Mouse (Mus musculus): ENCODE measurements around the gene Ralgps2. TPM values are rescaled to one million over a fixed set of nuclear protein-coding genes. Genes with fewer than 3 reads are reported as not detected.
A peak's percentile ranks its signal among the peaks of the same experiment; 100 is the strongest.

Ralgps2 gene
- 7.8 TPM for polyA plus RNA-seq (2012; fragmentation: generic; extraction: Trizol)

GRCm38 (mm10) chr1:156939251-156940141 is at the start of gene Ralgps2:
TSS of gene Ralgps2 (minus strand) at chr1:156939626.
- Histone ChIP-seq H3K36me3 (ENCODE audit: control insufficient read depth, insufficient read depth) (no peaks in the 10 kb centered on the region), H3K79me2 (ENCODE audit: control insufficient read depth, insufficient read depth) (no peaks in the 10 kb centered on the region), H3K4me3 (peak within 1 kb of the TSS; percentile 38), H3K27me3 (ENCODE audit: control insufficient read depth, insufficient read depth, insufficient read length) (no peaks in the 10 kb centered on the region), H3K4me2 (ENCODE audit: low read depth) (peak within 1 kb of the TSS; percentile 78), H3ac (ENCODE audit: control insufficient read depth, insufficient read length) (peak within 1 kb of the TSS; percentile 42)
- no peak for TF ChIP-seq TCF3 (IDR thresholded peaks at IDR 0.05; ENCODE audit: insufficient read length, low read depth)
- no peak for TF ChIP-seq TCF12 (IDR thresholded peaks at IDR 0.05; ENCODE audit: insufficient read depth, poor library complexity, severe bottlenecking)
- no peak for TF ChIP-seq MAX (IDR thresholded peaks at IDR 0.05; ENCODE audit: low read depth)
- no peak for TF ChIP-seq E2F4 (IDR thresholded peaks at IDR 0.05; ENCODE audit: insufficient read depth)
- TF ChIP-seq POLR2A (IDR thresholded peaks at IDR 0.05; ENCODE audit: insufficient read length, low read depth): no peak
- TF ChIP-seq USF1 (IDR thresholded peaks at IDR 0.05; ENCODE audit: low read depth): no peak
- peak in 2 of 3 experiments; percentile 1 to 24 for TF ChIP-seq MYOG (IDR thresholded peaks at IDR 0.05; ENCODE audit: control insufficient read depth in 1 of 3, insufficient read depth in 1 of 3, insufficient read length in 2 of 3, low read depth in 2 of 3)
- peak in 1 of 3 experiments; percentile 66 for TF ChIP-seq MYOD1 (IDR thresholded peaks at IDR 0.05; ENCODE audit: control insufficient read depth in 1 of 3, insufficient read length in 2 of 3, low read depth in 2 of 3)
- no peak for TF ChIP-seq SRF (IDR thresholded peaks at IDR 0.05; ENCODE audit: control insufficient read depth, insufficient read length, low read depth)

DNA sequence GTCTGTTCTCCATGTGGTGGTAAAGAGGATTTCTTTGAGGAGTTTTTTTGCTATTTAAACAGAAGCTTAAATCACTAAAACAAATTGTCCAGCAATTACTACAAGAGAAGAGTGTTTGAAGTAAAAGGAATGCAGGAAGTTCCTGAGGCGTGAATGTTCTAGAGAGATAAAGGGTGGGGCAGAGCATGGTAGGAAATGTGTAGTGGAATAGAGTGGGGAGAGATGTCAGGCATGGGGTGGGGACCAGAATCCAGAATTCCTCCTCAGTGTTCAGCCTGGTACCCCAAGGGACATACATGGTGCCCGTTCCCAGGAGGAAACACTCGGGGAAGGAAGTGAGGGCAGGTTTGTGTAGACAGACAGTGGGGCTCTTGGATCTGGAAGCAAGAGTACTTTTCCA is 48.1 kb upstream of the Ralgps2 start:
- no peaks in the 10 kb centered on the region for H3K79me2 ChIP-seq (ENCODE audit: control insufficient read depth, insufficient read depth)
- no peaks in the 10 kb centered on the region for H3K27me3 ChIP-seq (ENCODE audit: control insufficient read depth, insufficient read depth, insufficient read length)
- TF ChIP-seq MYOD1 (IDR thresholded peaks at IDR 0.05; ENCODE audit: control insufficient read depth in 1 of 3, insufficient read length in 2 of 3, low read depth in 2 of 3) (no peak), USF1 (IDR thresholded peaks at IDR 0.05; ENCODE audit: low read depth) (no peak), MYOG (IDR thresholded peaks at IDR 0.05; ENCODE audit: control insufficient read depth in 1 of 3, insufficient read depth in 1 of 3, insufficient read length in 2 of 3, low read depth in 2 of 3) (no peak), SRF (IDR thresholded peaks at IDR 0.05; ENCODE audit: control insufficient read depth, insufficient read length, low read depth) (no peak), TCF12 (IDR thresholded peaks at IDR 0.05; ENCODE audit: insufficient read depth, poor library complexity, severe bottlenecking) (no peak), POLR2A (IDR thresholded peaks at IDR 0.05; ENCODE audit: insufficient read length, low read depth) (no peak), MAX (IDR thresholded peaks at IDR 0.05; ENCODE audit: low read depth) (no peak), POLR2AphosphoS2 (IDR thresholded peaks at IDR 0.05; ENCODE audit: insufficient read length, low read depth) (no peak), REST (IDR thresholded peaks at IDR 0.05; ENCODE audit: insufficient read depth, insufficient read length) (no peak), CEBPB (IDR thresholded peaks at IDR 0.05; ENCODE audit: insufficient read depth, poor library complexity, severe bottlenecking) (no peak), TCF3 (IDR thresholded peaks at IDR 0.05; ENCODE audit: insufficient read length, low read depth) (no peak), E2F4 (IDR thresholded peaks at IDR 0.05; ENCODE audit: insufficient read depth) (no peak)
- no peak overlapping the region for H3ac ChIP-seq (ENCODE audit: control insufficient read depth, insufficient read length)
- H3K36me3 ChIP-seq (ENCODE audit: control insufficient read depth, insufficient read depth): no peaks in the 10 kb centered on the region
- no peak overlapping the region for H3K4me2 ChIP-seq (ENCODE audit: low read depth)
- H3K4me3 ChIP-seq: no peak overlapping the region

- Histone ChIP-seq H3ac (ENCODE audit: control insufficient read depth, insufficient read length) (no peak overlapping the region), H3K4me3 (no peak overlapping the region), H3K4me2 (ENCODE audit: low read depth) (no peak overlapping the region), H3K36me3 (ENCODE audit: control insufficient read depth, insufficient read depth) (no peaks in the 10 kb centered on the region), H3K79me2 (ENCODE audit: control insufficient read depth, insufficient read depth) (no peaks in the 10 kb centered on the region), H3K27me3 (ENCODE audit: control insufficient read depth, insufficient read depth, insufficient read length) (no peaks in the 10 kb centered on the region)
- no peak for TF ChIP-seq CEBPB (IDR thresholded peaks at IDR 0.05; ENCODE audit: insufficient read depth, poor library complexity, severe bottlenecking)
- TF ChIP-seq POLR2AphosphoS2 (IDR thresholded peaks at IDR 0.05; ENCODE audit: insufficient read length, low read depth): no peak
- TF ChIP-seq TCF3 (IDR thresholded peaks at IDR 0.05; ENCODE audit: insufficient read length, low read depth): no peak
- TF ChIP-seq USF1 (IDR thresholded peaks at IDR 0.05; ENCODE audit: low read depth): no peak
- TF ChIP-seq MAX (IDR thresholded peaks at IDR 0.05; ENCODE audit: low read depth): no peak
Observed at GRCm38 (mm10) chr1:156986641-156987345, 47.4 kb upstream of the Ralgps2 start.

- TF ChIP-seq POLR2AphosphoS2 (IDR thresholded peaks at IDR 0.05; ENCODE audit: insufficient read length, low read depth): no peak
- TF ChIP-seq CEBPB (IDR thresholded peaks at IDR 0.05; ENCODE audit: insufficient read depth, poor library complexity, severe bottlenecking): no peak
- no peak for TF ChIP-seq TCF12 (IDR thresholded peaks at IDR 0.05; ENCODE audit: insufficient read depth, poor library complexity, severe bottlenecking)
- TF ChIP-seq TCF3 (IDR thresholded peaks at IDR 0.05; ENCODE audit: insufficient read length, low read depth): no peak
- TF ChIP-seq POLR2A (IDR thresholded peaks at IDR 0.05; ENCODE audit: insufficient read length, low read depth): no peak
- TF ChIP-seq MAX (IDR thresholded peaks at IDR 0.05; ENCODE audit: low read depth): no peak
- no peak for TF ChIP-seq E2F4 (IDR thresholded peaks at IDR 0.05; ENCODE audit: insufficient read depth)
- no peak for TF ChIP-seq MYOG (IDR thresholded peaks at IDR 0.05; ENCODE audit: control insufficient read depth in 1 of 3, insufficient read depth in 1 of 3, insufficient read length in 2 of 3, low read depth in 2 of 3)
- TF ChIP-seq MYOD1 (IDR thresholded peaks at IDR 0.05; ENCODE audit: control insufficient read depth in 1 of 3, insufficient read length in 2 of 3, low read depth in 2 of 3): no peak
- no peak for TF ChIP-seq USF1 (IDR thresholded peaks at IDR 0.05; ENCODE audit: low read depth)
- no peak for TF ChIP-seq SRF (IDR thresholded peaks at IDR 0.05; ENCODE audit: control insufficient read depth, insufficient read length, low read depth)
- no peak for TF ChIP-seq REST (IDR thresholded peaks at IDR 0.05; ENCODE audit: insufficient read depth, insufficient read length)
- no peaks in the 10 kb centered on the region for H3K27me3 ChIP-seq (ENCODE audit: control insufficient read depth, insufficient read depth, insufficient read length)
- no peak overlapping the region for H3K4me2 ChIP-seq (ENCODE audit: low read depth)
- H3K79me2 ChIP-seq (ENCODE audit: control insufficient read depth, insufficient read depth): no peaks in the 10 kb centered on the region
- no peak overlapping the region for H3ac ChIP-seq (ENCODE audit: control insufficient read depth, insufficient read length)
- no peak overlapping the region for H3K4me3 ChIP-seq
- H3K36me3 ChIP-seq (ENCODE audit: control insufficient read depth, insufficient read depth): no peaks in the 10 kb centered on the region
Observed at GRCm38 (mm10) chr1:156985657-156986640, 46.5 kb upstream of the Ralgps2 start.
